Mouse (Mus musculus): ENCODE results near the gene Myo1h. TPM values are rescaled to one million over a fixed set of nuclear protein-coding genes. Genes with fewer than 3 reads are reported as not detected.

Gene Myo1h
- 6.6 TPM for polyA plus RNA-seq (2017; shearing (Covaris generic))

GRCm38 (mm10) chr5:114288874-114289273 is at the start of gene Myo1h:
TSS of gene Myo1h (plus strand) at chr5:114289166.

GRCm38 (mm10) chr5:114273693-114274402 is 15.1 kb upstream of the Myo1h start, which contains the start of gene Foxn4:
TSS of gene Foxn4 (minus strand) at chr5:114273807.

GRCm38 (mm10) chr5:114380209-114381012 is 91.4 kb downstream of the Myo1h start, which contains the start of the genes Kctd10 and Ube3b:
TSS of gene Kctd10 (minus strand) at chr5:114380508.
TSS of gene Ube3b (plus strand) at chr5:114380607.

Other genes with a start within 250 kb of the Myo1h start
- 1.7 TPM for gene Usp30, start 223.7 kb upstream of the Myo1h start, polyA plus RNA-seq (2017; shearing (Covaris generic))
- gene Svop, start 197.6 kb upstream of the Myo1h start, polyA plus RNA-seq (2017; shearing (Covaris generic)), result not detected
- 20.2 TPM for gene Alkbh2, start 160.9 kb upstream of the Myo1h start, polyA plus RNA-seq (2017; shearing (Covaris generic))
- 2.1 TPM for gene Ung, start 158.8 kb upstream of the Myo1h start, polyA plus RNA-seq (2017; shearing (Covaris generic))
- 0.50 TPM for gene Acacb, start 142.6 kb upstream of the Myo1h start, polyA plus RNA-seq (2017; shearing (Covaris generic))
- not detected for gene Foxn4, start 15.4 kb upstream of the Myo1h start, polyA plus RNA-seq (2017; shearing (Covaris generic))
- 143 TPM for gene Kctd10, start 91.3 kb downstream of the Myo1h start, polyA plus RNA-seq (2017; shearing (Covaris generic))
- 60.1 TPM for gene Ube3b, start 91.4 kb downstream of the Myo1h start, polyA plus RNA-seq (2017; shearing (Covaris generic))
- 13.3 TPM for gene Mmab, start 154.9 kb downstream of the Myo1h start, polyA plus RNA-seq (2017; shearing (Covaris generic))
- 14.7 TPM for gene Mvk, start 155.1 kb downstream of the Myo1h start, polyA plus RNA-seq (2017; shearing (Covaris generic))